Mouse (Mus musculus) thymus, postnatal 25 days (tissue): ENCODE data around the gene Adsl.

ENCODE experiments used
- DNase-seq: peaks from one replicate; pipeline ENCODE4 v3.0.0; 2022

The Adsl gene

GRCm38 (mm10) chr15:80941468-80942040 lies 6.7 kb upstream of the Adsl start:
- no peak for DNase-seq

- DNase-seq = peak; percentile 75
Measured at GRCm38 (mm10) chr15:80945851-80946250, 2.4 kb upstream of the Adsl start.

- DNase-seq = no peak
Measured at GRCm38 (mm10) chr15:80949431-80949830, 1.1 kb downstream of the Adsl start.

- no peak for DNase-seq
Measured at GRCm38 (mm10) chr15:80950055-80950454, 1.8 kb downstream of the Adsl start.

GRCm38 (mm10) chr15:80953971-80954370 lies 5.7 kb downstream of the Adsl start:
- DNase-seq = no peak

- DNase-seq = no peak
Measured at GRCm38 (mm10) chr15:80954861-80955260, 6.6 kb downstream of the Adsl start.

- no peak for DNase-seq
Measured at GRCm38 (mm10) chr15:80955836-80956438, 7.6 kb downstream of the Adsl start.

GRCm38 (mm10) chr15:80969371-80969770 lies 21.1 kb downstream of the Adsl start:
- no peak for DNase-seq

GRCm38 (mm10) chr15:80974311-80974710 lies 26.0 kb downstream of the Adsl start:
- DNase-seq = no peak

GRCm38 (mm10) chr15:80975666-80976065 lies 27.4 kb downstream of the Adsl start:
- no peak for DNase-seq

GRCm38 (mm10) chr15:80977620-80978334 lies 29.5 kb downstream of the Adsl start, which contains the start of gene Sgsm3:
TSS of gene Sgsm3 (plus strand) at chr15:80977765.
- DNase-seq = peak; percentile 86

- no peak for DNase-seq
Measured at GRCm38 (mm10) chr15:80979611-80980010, 31.3 kb downstream of the Adsl start.

GRCm38 (mm10) chr15:80981176-80981575 lies 32.9 kb downstream of the Adsl start:
- DNase-seq = no peak

GRCm38 (mm10) chr15:80983264-80983663 lies 35.0 kb downstream of the Adsl start:
- DNase-seq = no peak

- DNase-seq = no peak
Measured at GRCm38 (mm10) chr15:80988331-80988730, 40.0 kb downstream of the Adsl start.

GRCm38 (mm10) chr15:80989712-80990111 lies 41.4 kb downstream of the Adsl start:
- DNase-seq = no peak

- no peak for DNase-seq
Measured at GRCm38 (mm10) chr15:80994959-80995358, 46.7 kb downstream of the Adsl start.

- DNase-seq = no peak
Measured at GRCm38 (mm10) chr15:80996090-80996835, 48.0 kb downstream of the Adsl start.

- DNase-seq = no peak
Measured at GRCm38 (mm10) chr15:80997077-80997476, 48.8 kb downstream of the Adsl start.

- DNase-seq = no peak
Measured at GRCm38 (mm10) chr15:81000419-81001138, 52.3 kb downstream of the Adsl start.

GRCm38 (mm10) chr15:81006127-81006735 lies 57.9 kb downstream of the Adsl start:
- no peak for DNase-seq

- no peak for DNase-seq
Measured at GRCm38 (mm10) chr15:81007339-81007738, 59.0 kb downstream of the Adsl start.
